Mouse (Mus musculus): Measurements from ENCODE around the gene Dguok.

Gene Dguok

DNA sequence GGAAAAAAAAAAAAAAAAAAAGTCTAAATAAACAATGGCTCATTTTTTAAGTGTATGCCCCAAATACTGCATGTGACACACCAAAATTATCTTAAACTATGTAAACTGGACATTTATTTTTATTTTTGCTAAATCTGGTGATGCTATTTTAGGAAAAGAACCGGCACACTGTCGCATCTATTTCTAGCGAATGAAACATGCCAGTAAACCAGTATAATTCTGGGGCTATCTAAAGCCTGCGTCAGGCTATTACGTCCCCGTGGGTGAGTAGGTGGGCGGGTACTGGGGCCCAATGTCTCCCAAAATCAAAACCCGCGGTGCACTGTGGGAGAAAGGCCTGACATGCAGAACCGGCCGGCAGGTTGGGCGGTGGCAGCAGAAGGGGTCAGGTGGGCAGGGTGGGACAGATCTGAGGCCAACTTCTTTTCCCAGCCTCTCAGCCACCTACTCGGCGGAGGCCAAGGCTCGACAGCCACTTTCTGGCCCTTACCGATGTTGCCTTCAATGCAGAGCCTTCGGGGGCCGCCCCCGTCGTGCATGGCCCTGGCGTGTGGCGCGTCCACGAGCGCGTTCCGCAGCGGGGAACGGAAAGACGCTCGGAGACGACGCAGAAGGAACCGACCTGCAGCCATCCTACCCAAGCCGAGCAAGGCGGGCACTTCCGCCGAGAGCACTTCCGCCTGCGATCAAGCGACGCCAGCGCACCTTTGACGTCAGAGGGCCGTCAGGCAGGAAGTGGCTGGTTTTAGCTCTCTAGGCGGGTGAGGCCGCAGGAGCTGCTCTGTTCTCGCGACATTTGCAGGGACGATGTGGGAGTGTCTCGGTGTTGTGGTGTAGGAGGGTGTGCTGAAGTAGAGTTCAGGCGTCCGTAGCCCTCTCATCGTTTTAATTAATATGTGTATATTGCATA, at the start of gene Dguok:
Dguok (minus strand) TSS at position 712 of the 910 bp plus-strand sequence.
- DNase-seq (ENCODE audit: low spot score) = peak; percentile 98

- no peak for DNase-seq (ENCODE audit: low spot score)
Observed at GRCm38 (mm10) chr6:83555972-83556371, 49.2 kb upstream of the Dguok start.

DNA sequence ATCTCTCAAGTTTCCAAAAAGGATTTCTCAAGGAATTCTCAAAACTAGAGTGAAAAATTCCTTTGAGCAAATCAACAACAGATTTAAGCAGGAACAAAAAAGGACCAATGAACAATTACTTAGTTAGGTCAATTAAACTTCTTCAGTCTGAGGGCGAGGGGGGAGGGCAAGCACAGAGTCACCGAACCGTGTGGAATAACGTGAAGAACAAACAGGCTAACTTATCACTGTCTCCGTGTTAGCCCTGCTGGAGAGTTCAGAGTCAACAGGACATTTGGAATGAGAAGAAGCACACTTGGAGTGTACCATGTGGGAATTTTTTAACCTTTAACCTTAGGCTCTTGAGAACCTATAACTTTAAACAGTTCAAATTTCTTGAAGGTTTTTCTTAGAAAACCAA, 41.6 kb upstream of the Dguok start:
- DNase-seq (ENCODE audit: low spot score) = no peak

DNA sequence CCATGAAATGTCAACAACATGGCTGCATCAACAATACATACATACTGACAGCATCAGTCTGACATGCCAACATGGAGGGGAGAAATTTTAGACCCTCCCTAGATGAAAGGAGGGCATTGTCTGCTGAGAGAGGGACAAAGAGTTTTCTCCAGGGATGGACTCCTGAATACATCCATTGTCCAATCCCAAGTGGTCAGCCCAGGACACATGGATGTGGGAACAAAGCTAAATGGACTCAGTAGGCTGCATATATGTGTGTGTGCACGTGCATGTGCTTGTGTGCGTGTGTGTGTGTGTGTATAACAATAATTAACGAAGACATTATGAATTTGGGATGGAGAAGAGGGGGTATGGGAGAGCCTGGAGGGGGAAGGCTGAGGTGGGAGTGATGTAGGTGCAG, 39.0 kb upstream of the Dguok start:
- DNase-seq (ENCODE audit: low spot score) = peak; percentile 37

GRCm38 (mm10) chr6:83541756-83542456, 35.1 kb upstream of the Dguok start:
- peak; percentile 31 for DNase-seq (ENCODE audit: low spot score)

DNA sequence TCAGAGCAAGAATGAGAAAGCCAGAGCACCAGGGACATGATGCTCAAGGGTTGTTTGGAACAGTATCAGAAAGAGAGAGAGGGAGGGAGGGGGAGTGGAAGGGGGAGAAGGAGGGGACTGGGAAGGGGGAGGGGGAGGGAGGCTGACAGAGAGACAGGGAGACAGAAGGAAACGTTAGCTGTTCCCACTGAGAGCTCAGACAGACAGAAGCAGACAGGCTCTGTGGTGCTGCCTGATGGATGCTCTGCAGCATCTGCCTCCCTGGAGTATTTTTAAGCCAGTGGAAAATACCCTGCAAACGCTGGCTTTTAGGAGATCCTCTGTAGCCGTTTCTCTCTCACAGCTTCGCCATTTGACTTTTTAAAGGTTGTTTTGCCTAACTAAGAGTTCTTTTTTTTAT, 33.2 kb upstream of the Dguok start:
- peak; percentile 35 for DNase-seq (ENCODE audit: low spot score)

GRCm38 (mm10) chr6:83536795-83537059, 30.0 kb upstream of the Dguok start:
- no peak for DNase-seq (ENCODE audit: low spot score)

DNA sequence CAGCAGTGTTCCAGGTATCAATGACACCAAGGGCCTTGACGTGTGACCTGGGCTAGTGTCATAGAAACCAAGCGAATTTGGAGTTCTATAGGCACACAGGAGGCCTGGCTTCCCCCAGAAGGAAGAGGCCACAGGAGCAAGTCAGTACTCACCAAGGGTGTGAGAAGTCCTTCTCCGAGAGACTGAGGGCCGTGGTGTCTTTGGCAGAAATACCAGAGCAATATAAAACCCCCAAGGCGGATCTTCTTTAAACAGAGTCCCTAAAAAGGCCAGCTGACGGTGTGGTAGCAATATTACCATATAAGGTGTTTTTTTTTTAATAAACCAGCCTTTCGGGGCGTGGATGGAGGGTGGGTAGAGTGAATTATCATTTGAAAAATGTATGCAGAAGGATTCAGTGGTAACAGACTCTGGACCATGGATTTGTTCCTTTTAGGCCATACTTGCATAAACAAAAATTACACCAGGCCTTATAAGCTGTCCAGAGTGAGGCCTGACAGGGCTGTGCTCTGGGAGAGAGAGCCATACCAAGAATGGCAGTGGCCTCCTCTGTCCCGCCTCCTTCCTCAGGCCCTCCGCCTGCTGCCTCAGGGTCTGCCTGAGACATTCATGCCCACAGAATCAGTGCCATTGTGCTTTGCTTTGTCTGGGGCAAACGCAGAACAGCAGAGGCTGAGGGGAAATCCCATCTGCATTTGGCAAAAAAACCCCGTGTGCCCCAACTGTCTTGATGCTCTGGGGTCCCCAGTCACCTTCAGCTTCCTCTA, 29.4 kb upstream of the Dguok start, which contains the start of gene Actg2:
Actg2 (minus strand) TSS at position 238 of the 767 bp plus-strand sequence.
- DNase-seq (ENCODE audit: low spot score) = no peak

DNA sequence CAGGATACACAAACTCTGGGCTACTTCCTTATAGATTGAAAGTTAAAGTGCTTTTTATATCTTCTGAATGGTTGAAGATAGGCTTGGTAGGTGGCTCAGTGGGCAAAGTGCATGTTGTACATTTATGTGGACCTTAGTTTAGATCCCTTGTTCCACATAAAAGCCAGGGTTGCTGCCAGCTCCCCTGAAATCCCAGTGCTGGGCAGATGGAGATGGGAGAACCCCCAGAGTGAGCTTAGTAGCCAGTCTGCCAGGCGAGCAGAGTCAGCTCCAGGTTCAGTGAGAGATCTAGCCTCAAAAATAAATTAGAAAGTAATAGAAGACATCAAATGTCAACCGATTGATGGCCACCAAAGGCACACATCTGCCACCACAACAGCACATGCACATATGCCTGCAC, 25.8 kb upstream of the Dguok start:
- DNase-seq (ENCODE audit: low spot score) = no peak

DNA sequence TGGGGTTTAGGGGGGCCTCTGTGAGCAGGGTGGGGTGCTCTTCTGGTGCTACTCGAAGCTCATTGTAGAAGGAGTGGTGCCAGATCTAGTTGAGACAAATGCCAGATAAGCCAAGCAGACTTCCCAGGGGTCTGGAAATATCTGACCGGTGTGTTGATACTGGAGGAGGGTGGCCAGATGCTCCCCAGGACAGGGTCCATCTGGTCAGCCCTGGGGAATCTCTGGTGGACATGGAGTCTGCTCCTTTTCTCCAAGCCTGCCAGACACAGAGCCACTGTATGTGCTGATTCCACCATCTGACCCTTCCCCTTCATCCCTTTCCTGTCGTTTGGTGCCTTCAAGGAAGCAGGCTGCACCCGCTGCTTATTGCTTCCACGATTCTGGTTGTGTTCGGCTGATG, 16.4 kb upstream of the Dguok start:
- DNase-seq (ENCODE audit: low spot score) = no peak

DNA sequence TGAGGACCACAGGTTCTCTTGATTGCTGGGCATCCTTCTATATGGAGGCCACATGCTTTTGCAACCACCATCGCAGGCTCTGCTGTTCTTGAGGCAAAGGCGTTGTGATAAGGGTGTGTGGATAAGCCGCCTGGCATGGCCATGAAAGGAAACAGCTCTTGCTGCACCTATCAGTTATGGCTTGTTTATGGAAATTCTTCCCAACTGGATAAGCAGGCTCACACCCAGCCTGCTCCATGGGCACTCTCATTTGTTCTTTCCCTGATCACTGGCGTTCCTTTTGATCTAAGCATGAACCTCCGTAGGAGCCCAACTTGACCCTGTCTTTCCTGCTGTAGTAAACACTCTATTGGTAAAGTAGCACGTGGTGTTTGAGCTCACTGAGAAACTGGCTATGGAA, 15.0 kb upstream of the Dguok start:
- no peak for DNase-seq (ENCODE audit: low spot score)

DNA sequence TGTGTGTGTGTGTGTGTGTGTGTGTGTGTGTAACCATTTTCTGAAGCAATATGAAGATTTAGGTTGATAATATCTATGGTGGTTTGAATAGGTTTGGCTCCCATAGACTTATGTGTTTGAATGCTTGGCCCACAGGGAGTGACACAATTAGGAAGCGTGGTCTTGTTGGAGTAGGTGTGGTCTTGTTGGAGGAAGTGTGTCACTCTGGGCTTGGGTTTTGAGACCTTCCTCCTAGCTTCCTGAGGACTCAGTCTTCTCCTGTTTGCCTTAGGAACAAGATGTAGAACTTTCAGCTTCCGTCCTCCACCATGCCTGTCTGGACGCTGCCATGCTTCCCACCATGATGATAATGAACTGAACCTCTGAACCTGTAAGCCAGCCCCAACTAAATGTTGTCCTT, 11.9 kb upstream of the Dguok start:
- no peak for DNase-seq (ENCODE audit: low spot score)

DNA sequence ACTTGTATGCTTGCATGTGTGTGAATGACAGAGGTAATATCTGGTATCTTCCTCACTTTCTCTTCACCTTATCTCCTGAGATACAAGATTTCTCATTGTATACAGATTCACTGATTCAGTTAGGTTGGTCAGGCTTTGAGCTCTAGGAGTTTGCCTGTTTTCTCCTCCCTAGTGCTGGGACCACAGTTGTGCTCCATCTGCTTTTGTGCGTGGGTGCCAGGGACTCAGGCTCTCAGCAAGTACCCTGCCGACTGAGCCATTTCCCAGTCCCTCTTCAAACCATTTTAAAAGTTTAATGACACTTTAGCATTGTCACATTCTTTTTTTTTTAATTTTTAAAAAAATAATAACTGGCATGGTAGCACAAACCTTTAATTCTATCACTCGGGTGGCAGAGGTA, 8.4 kb upstream of the Dguok start:
- no peak for DNase-seq (ENCODE audit: low spot score)

GRCm38 (mm10) chr6:83512495-83512894, 5.7 kb upstream of the Dguok start:
- peak; percentile 77 for DNase-seq (ENCODE audit: low spot score)

- no peak for DNase-seq (ENCODE audit: low spot score)
Observed at GRCm38 (mm10) chr6:83510210-83510609, 3.4 kb upstream of the Dguok start.

DNA sequence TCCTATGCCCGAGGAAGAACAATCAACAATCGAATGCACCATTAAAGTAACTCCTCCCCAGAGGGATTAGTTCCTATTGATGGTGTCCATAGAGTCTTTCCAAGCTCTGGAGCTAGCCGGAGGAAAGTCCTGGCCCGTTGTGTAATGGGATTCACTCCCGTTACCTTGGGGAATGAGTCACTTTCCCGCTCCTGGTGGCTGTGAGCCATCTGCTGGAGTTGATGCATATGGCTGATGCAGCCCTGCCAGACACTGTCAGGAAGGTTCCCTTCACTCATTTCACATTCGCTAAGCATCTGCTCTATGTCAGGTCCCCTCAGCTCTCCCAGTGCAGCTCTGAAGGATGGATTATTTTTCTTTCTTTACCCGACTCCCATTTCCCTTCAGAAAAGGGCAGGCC, 2.7 kb upstream of the Dguok start:
- peak; percentile 49 for DNase-seq (ENCODE audit: low spot score)

DNA sequence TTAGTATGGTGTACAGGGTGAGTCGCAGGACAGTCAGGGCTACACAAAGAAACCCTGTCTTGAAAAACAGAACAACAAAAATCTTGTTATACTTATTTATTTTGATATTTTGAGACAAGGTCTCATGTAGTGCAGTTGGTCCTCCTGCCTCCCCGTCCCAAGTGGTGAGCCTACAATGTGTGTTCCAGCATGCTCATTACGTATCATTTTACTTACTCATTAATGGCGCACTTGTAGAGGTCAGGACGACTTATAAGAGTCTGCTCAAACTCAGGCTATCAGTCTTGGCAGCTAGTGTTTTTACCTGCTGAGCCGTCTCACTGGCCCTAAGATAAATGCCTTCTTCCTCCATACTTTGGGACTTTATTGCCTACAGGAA, 388 bp upstream of the Dguok start:
- DNase-seq (ENCODE audit: low spot score) = no peak

DNA sequence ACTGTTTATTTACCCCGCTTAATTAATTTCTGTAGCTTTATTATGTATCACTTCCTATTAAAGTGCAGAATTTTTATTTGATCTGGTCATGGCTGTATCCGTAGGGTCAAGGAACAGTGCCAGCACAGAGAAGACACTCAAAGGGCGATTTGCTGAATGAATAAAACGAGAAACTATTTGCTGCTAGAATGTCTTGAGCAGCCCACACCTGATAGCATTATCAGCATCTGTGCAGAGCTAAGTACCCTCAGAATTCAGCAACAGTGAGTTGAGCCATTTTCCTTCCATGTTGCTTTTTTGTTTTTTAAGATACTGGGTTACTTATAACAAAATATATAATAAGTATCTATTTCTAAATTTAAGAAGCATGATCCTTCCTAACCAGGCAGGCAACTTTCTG, 1.2 kb downstream of the Dguok start:
- no peak for DNase-seq (ENCODE audit: low spot score)

- DNase-seq (ENCODE audit: low spot score) = no peak
Observed at GRCm38 (mm10) chr6:83503361-83503760, 3.4 kb downstream of the Dguok start.

GRCm38 (mm10) chr6:83502656-83503055, 4.1 kb downstream of the Dguok start:
- peak; percentile 37 for DNase-seq (ENCODE audit: low spot score)

GRCm38 (mm10) chr6:83501524-83502310, 5.1 kb downstream of the Dguok start:
- DNase-seq (ENCODE audit: low spot score) = no peak

DNA sequence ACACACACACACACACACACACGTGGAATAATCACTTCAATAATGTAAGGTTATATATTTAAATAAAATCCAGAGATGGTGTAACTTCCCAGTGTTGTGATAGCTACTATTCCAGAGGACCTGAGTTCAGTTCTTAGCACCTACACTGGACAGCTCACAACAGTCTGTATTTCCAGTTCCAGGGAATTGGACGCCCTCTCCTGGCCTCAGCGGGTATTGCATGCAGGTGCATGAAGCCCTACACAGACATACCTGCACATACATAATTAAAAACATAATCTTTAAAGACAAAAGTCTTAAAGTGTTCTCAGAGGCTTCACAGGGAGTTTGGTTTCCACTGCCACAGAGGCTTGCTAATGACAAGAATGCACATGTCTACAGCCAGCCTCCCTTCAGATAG, 6.3 kb downstream of the Dguok start:
- DNase-seq (ENCODE audit: low spot score) = no peak
